Mouse (Mus musculus): ENCODE results near the gene Msrb3. TPM values are rescaled to one million over a fixed set of nuclear protein-coding genes. Genes with fewer than 3 reads are reported as not detected.

Msrb3 gene
- polyA plus RNA-seq, 1 experiment: 181 TPM

GRCm38 (mm10) chr10:120903843-120904468, 5.1 kb upstream of the Msrb3 start:
- no peak for TF ChIP-seq CTCF (IDR thresholded peaks at IDR 0.05; ENCODE audit: borderline replicate concordance, insufficient read depth, low read length)
- TF ChIP-seq POLR2A (IDR thresholded peaks at IDR 0.05; ENCODE audit: low read depth, low read length): no peak
- no peak overlapping the region for H3K4me3 ChIP-seq (ENCODE audit: insufficient read depth, low read length)

GRCm38 (mm10) chr10:120901746-120902145, 2.8 kb upstream of the Msrb3 start:
- Histone ChIP-seq H3K4me1 (ENCODE audit: control insufficient read depth, insufficient read depth, low read length) (peaks cover 3% of the 10 kb centered on the region; the same call in 1 of the 2 replicates), H3K27ac (ENCODE audit: insufficient read depth, low read length) (no peak overlapping the region), H3K4me3 (ENCODE audit: insufficient read depth, low read length) (no peak overlapping the region)
- TF ChIP-seq CTCF (IDR thresholded peaks at IDR 0.05; ENCODE audit: borderline replicate concordance, insufficient read depth, low read length): no peak
- no peak for TF ChIP-seq POLR2A (IDR thresholded peaks at IDR 0.05; ENCODE audit: low read depth, low read length)

More at GRCm38 (mm10) chr10:120903843-120904468, 5.1 kb upstream of the Msrb3 start:
- Histone ChIP-seq H3K4me1 (ENCODE audit: control insufficient read depth, insufficient read depth, low read length) (peaks cover 3% of the 10 kb centered on the region; the same call in 1 of the 2 replicates), H3K27ac (ENCODE audit: insufficient read depth, low read length) (no peak overlapping the region)

GRCm38 (mm10) chr10:120900096-120900495, 1.2 kb upstream of the Msrb3 start:
- TF ChIP-seq POLR2A (IDR thresholded peaks at IDR 0.05; ENCODE audit: low read depth, low read length) (no peak), CTCF (IDR thresholded peaks at IDR 0.05; ENCODE audit: borderline replicate concordance, insufficient read depth, low read length) (no peak)
- Histone ChIP-seq H3K27ac (ENCODE audit: insufficient read depth, low read length) (peak overlapping the region; percentile 19; the same call in 1 of the 2 replicates), H3K4me3 (ENCODE audit: insufficient read depth, low read length) (no peak overlapping the region; the same call in 1 of the 2 replicates), H3K4me1 (ENCODE audit: control insufficient read depth, insufficient read depth, low read length) (peaks cover 5% of the 10 kb centered on the region; the same call in 1 of the 2 replicates)

GRCm38 (mm10) chr10:120898357-120898756, 544 bp downstream of the Msrb3 start:
- TF ChIP-seq CTCF (IDR thresholded peaks at IDR 0.05; ENCODE audit: borderline replicate concordance, insufficient read depth, low read length) (no peak), POLR2A (IDR thresholded peaks at IDR 0.05; ENCODE audit: low read depth, low read length) (no peak)
- peaks cover 6% of the 10 kb centered on the region; the same call in 1 of the 2 replicates for H3K4me1 ChIP-seq (ENCODE audit: control insufficient read depth, insufficient read depth, low read length)
- peak overlapping the region; percentile 60 for H3K4me3 ChIP-seq (ENCODE audit: insufficient read depth, low read length)
- peak overlapping the region; percentile 88 for H3K27ac ChIP-seq (ENCODE audit: insufficient read depth, low read length)

- peak overlapping the region; percentile 8; the same call in 1 of the 2 replicates for H3K4me3 ChIP-seq (ENCODE audit: insufficient read depth, low read length)
- TF ChIP-seq CTCF (IDR thresholded peaks at IDR 0.05; ENCODE audit: borderline replicate concordance, insufficient read depth, low read length): no peak
- no peak for TF ChIP-seq POLR2A (IDR thresholded peaks at IDR 0.05; ENCODE audit: low read depth, low read length)
- H3K27ac ChIP-seq (ENCODE audit: insufficient read depth, low read length): no peak overlapping the region
- peaks cover 6% of the 10 kb centered on the region; the same call in 1 of the 2 replicates for H3K4me1 ChIP-seq (ENCODE audit: control insufficient read depth, insufficient read depth, low read length)
Observed at GRCm38 (mm10) chr10:120895899-120896289, 3.0 kb downstream of the Msrb3 start.

- Histone ChIP-seq H3K27ac (ENCODE audit: insufficient read depth, low read length) (0 out of 2 replicates have a peak overlapping the region, but pooled peaks have one; percentile 11), H3K4me1 (ENCODE audit: control insufficient read depth, insufficient read depth, low read length) (peaks cover 6% of the 10 kb centered on the region; the same call in 1 of the 2 replicates), H3K4me3 (ENCODE audit: insufficient read depth, low read length) (no peak overlapping the region)
- TF ChIP-seq POLR2A (IDR thresholded peaks at IDR 0.05; ENCODE audit: low read depth, low read length): no peak
- TF ChIP-seq CTCF (IDR thresholded peaks at IDR 0.05; ENCODE audit: borderline replicate concordance, insufficient read depth, low read length): no peak
Observed at GRCm38 (mm10) chr10:120894978-120895898, 3.7 kb downstream of the Msrb3 start.

GRCm38 (mm10) chr10:120893938-120894337, 5.0 kb downstream of the Msrb3 start:
- TF ChIP-seq CTCF (IDR thresholded peaks at IDR 0.05; ENCODE audit: borderline replicate concordance, insufficient read depth, low read length) (no peak), POLR2A (IDR thresholded peaks at IDR 0.05; ENCODE audit: low read depth, low read length) (no peak)
- no peak overlapping the region for H3K27ac ChIP-seq (ENCODE audit: insufficient read depth, low read length)
- H3K4me3 ChIP-seq (ENCODE audit: insufficient read depth, low read length): no peak overlapping the region
- H3K4me1 ChIP-seq (ENCODE audit: control insufficient read depth, insufficient read depth, low read length): peaks cover 3% of the 10 kb centered on the region; the same call in 1 of the 2 replicates

GRCm38 (mm10) chr10:120891131-120891530, 7.8 kb downstream of the Msrb3 start:
- H3K4me1 ChIP-seq (ENCODE audit: control insufficient read depth, insufficient read depth, low read length): peaks cover 3% of the 10 kb centered on the region; the same call in 1 of the 2 replicates

GRCm38 (mm10) chr10:120890592-120890991, 8.3 kb downstream of the Msrb3 start:
- Histone ChIP-seq H3K4me3 (ENCODE audit: insufficient read depth, low read length) (no peak overlapping the region), H3K4me1 (ENCODE audit: control insufficient read depth, insufficient read depth, low read length) (peaks cover 3% of the 10 kb centered on the region; the same call in 1 of the 2 replicates), H3K27ac (ENCODE audit: insufficient read depth, low read length) (no peak overlapping the region)
- TF ChIP-seq CTCF (IDR thresholded peaks at IDR 0.05; ENCODE audit: borderline replicate concordance, insufficient read depth, low read length) (no peak), POLR2A (IDR thresholded peaks at IDR 0.05; ENCODE audit: low read depth, low read length) (no peak)

More at GRCm38 (mm10) chr10:120891131-120891530, 7.8 kb downstream of the Msrb3 start:
- Histone ChIP-seq H3K27ac (ENCODE audit: insufficient read depth, low read length) (no peak overlapping the region), H3K4me3 (ENCODE audit: insufficient read depth, low read length) (no peak overlapping the region)
- TF ChIP-seq CTCF (IDR thresholded peaks at IDR 0.05; ENCODE audit: borderline replicate concordance, insufficient read depth, low read length) (no peak), POLR2A (IDR thresholded peaks at IDR 0.05; ENCODE audit: low read depth, low read length) (no peak)

Data from embryonic fibroblast, embryonic 13.5 days (primary cell).